Mouse (Mus musculus): ENCODE measurements at regions not wholly inside any gene's neighbourhood (a gene's known extent, or its start where the extent isn't known, plus 50 kb on each side); places are given as distances from the start of the nearest gene placed in this dataset.

DNA sequence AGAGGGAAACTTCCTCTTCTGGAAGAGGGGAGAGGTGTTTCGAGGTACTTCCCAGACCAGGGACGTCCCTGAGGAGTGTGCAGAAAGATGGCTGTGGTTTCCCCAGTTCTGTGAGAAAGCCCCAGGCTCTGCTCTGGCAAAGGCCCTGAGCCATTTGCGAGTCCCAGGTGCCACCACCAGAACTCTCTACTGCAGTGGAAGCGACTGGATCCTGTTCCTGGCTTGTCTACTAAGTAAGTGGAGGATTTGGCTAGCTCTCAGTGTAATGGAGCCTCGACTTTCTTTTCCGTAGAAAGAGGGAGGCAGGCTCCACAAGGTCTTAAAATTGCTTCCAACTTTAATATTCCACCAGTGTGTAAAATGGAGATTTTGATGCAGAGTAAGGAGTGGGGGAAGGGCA, 186.1 kb upstream of the Arglu1 start:
- TF ChIP-seq POLR2A (IDR thresholded peaks at IDR 0.05; ENCODE audit: low read depth, low read length) (no peak), CTCF (conservative IDR thresholded peaks at IDR 0.05; ENCODE audit: insufficient read depth, insufficient read length, low read depth, low read length) (no peak)

All from kidney, adult 2 months (tissue).